Mouse (Mus musculus): ENCODE results near the gene Zdhhc24. TPM values are rescaled to one million over a fixed set of nuclear protein-coding genes. Genes with fewer than 3 reads are reported as not detected.

Gene Zdhhc24
- polyA plus RNA-seq, 1 experiment from 2014 or later: 8.5 TPM

DNA sequence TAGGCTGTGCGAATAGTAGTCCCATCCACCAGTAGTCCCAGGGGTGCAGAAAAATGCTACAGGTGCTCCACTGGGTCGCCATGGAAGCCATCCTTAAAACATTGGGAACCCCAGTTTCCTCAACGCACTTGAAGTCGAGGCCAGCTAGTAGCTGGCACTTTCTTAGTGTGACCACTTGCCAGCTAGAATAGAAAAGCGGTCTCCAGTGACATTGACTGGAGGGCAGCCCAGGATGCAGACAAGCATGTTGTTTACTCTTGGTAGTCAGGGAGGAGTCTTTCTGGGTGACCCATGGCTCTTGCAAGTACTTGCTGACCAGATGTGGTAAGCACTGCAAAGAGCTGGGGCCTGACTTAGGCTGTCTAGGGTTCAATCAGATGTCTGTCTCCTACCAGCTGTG is 50.3 kb downstream of the Zdhhc24 start:
- H3K9me3 ChIP-seq (replicated peaks): no peaks in the 10 kb centered on the region
- H3K4me1 ChIP-seq: peaks cover 20% of the 10 kb centered on the region
- peak; percentile 37 for DNase-seq (ENCODE audit: low spot score)
- H3K36me3 ChIP-seq: peaks cover 30% of the 10 kb centered on the region
- peak overlapping the region; percentile 92 for H3K27ac ChIP-seq
- 65% methylated on average over 5 of the region's 5 CpGs for WGBS
- H3K27me3 ChIP-seq (ENCODE audit: low read depth, poor library complexity, severe bottlenecking): no peaks in the 10 kb centered on the region
- peak overlapping the region; percentile 71 for H3K4me3 ChIP-seq

Other genes starting within 250 kb of the Zdhhc24 start
- gene Gm960, start 180.0 kb upstream of the Zdhhc24 start, polyA plus RNA-seq (2016; fragmentation: Nextera tagmentation; extraction: Ambion mirVana): 1.5 and 4.5 TPM in 2 replicates
- gene Sptbn2, start 167.5 kb upstream of the Zdhhc24 start, polyA plus RNA-seq (2016; fragmentation: Nextera tagmentation; extraction: Ambion mirVana): 3.4 and 4.2 TPM in 2 replicates
- 87.3 and 113 TPM in 2 replicates for gene Rbm4b, start 122.2 kb upstream of the Zdhhc24 start, polyA plus RNA-seq (2016; fragmentation: Nextera tagmentation; extraction: Ambion mirVana)
- gene Rbm4, start 84.8 kb upstream of the Zdhhc24 start, polyA plus RNA-seq (2016; fragmentation: Nextera tagmentation; extraction: Ambion mirVana): 91.5 and 108 TPM in 2 replicates
- 32.7 and 33.8 TPM in 2 replicates for gene Gm21992, start 67.1 kb upstream of the Zdhhc24 start, polyA plus RNA-seq (2016; fragmentation: Nextera tagmentation; extraction: Ambion mirVana)
- 134 TPM in 2 replicates for gene Rbm14, start 67.0 kb upstream of the Zdhhc24 start, polyA plus RNA-seq (2016; fragmentation: Nextera tagmentation; extraction: Ambion mirVana)
- gene Ccs, start 39.3 kb upstream of the Zdhhc24 start, polyA plus RNA-seq (2016; fragmentation: Nextera tagmentation; extraction: Ambion mirVana): 48.9 and 55.3 TPM in 2 replicates
- gene Ccdc87, start 39.3 kb upstream of the Zdhhc24 start, polyA plus RNA-seq (2016; fragmentation: Nextera tagmentation; extraction: Ambion mirVana): not detected in 2 replicates
- gene Ctsf, start 23.5 kb upstream of the Zdhhc24 start, polyA plus RNA-seq (2016; fragmentation: Nextera tagmentation; extraction: Ambion mirVana): 13.3 and 18.5 TPM in 2 replicates
- 1.6 and 2.7 TPM in 2 replicates for gene Actn3, start 759 bp upstream of the Zdhhc24 start, polyA plus RNA-seq (2016; fragmentation: Nextera tagmentation; extraction: Ambion mirVana)
- gene Bbs1, start 28.0 kb downstream of the Zdhhc24 start, polyA plus RNA-seq (2016; fragmentation: Nextera tagmentation; extraction: Ambion mirVana): 5.1 and 9.0 TPM in 2 replicates
- gene Dpp3, start 49.6 kb downstream of the Zdhhc24 start, polyA plus RNA-seq (2016; fragmentation: Nextera tagmentation; extraction: Ambion mirVana): 196 and 198 TPM in 2 replicates
- gene Peli3, start 64.5 kb downstream of the Zdhhc24 start, polyA plus RNA-seq (2016; fragmentation: Nextera tagmentation; extraction: Ambion mirVana): 1.4 and 2.1 TPM in 2 replicates
- gene Mrpl11, start 83.5 kb downstream of the Zdhhc24 start, polyA plus RNA-seq (2016; fragmentation: Nextera tagmentation; extraction: Ambion mirVana): 161 and 187 TPM in 2 replicates
- not detected in 2 replicates for gene Npas4, start 111.6 kb downstream of the Zdhhc24 start, polyA plus RNA-seq (2016; fragmentation: Nextera tagmentation; extraction: Ambion mirVana)
- gene Slc29a2, start 145.2 kb downstream of the Zdhhc24 start, polyA plus RNA-seq (2016; fragmentation: Nextera tagmentation; extraction: Ambion mirVana): 7.3 and 8.6 TPM in 2 replicates
- 35.5 and 35.6 TPM in 2 replicates for gene B4gat1, start 160.2 kb downstream of the Zdhhc24 start, polyA plus RNA-seq (2016; fragmentation: Nextera tagmentation; extraction: Ambion mirVana)
- gene AC124502.3, start 160.2 kb downstream of the Zdhhc24 start, polyA plus RNA-seq (2016; fragmentation: Nextera tagmentation; extraction: Ambion mirVana): 1.8 and 3.1 TPM in 2 replicates
- 74.6 and 84.6 TPM in 2 replicates for gene Brms1, start 162.7 kb downstream of the Zdhhc24 start, polyA plus RNA-seq (2016; fragmentation: Nextera tagmentation; extraction: Ambion mirVana)
- 3.1 and 3.5 TPM in 2 replicates for gene Rin1, start 171.8 kb downstream of the Zdhhc24 start, polyA plus RNA-seq (2016; fragmentation: Nextera tagmentation; extraction: Ambion mirVana)
- gene Cd248, start 189.4 kb downstream of the Zdhhc24 start, polyA plus RNA-seq (2016; fragmentation: Nextera tagmentation; extraction: Ambion mirVana): 37.1 and 42.5 TPM in 2 replicates
- 2.4 and 2.5 TPM in 2 replicates for gene Tmem151a, start 206.9 kb downstream of the Zdhhc24 start, polyA plus RNA-seq (2016; fragmentation: Nextera tagmentation; extraction: Ambion mirVana)
- gene Yif1a, start 209.9 kb downstream of the Zdhhc24 start, polyA plus RNA-seq (2016; fragmentation: Nextera tagmentation; extraction: Ambion mirVana): 65.4 and 78.0 TPM in 2 replicates
- 20.2 and 28.1 TPM in 2 replicates for gene Cnih2, start 219.9 kb downstream of the Zdhhc24 start, polyA plus RNA-seq (2016; fragmentation: Nextera tagmentation; extraction: Ambion mirVana)
- 276 and 296 TPM in 2 replicates for gene Rab1b, start 228.4 kb downstream of the Zdhhc24 start, polyA plus RNA-seq (2016; fragmentation: Nextera tagmentation; extraction: Ambion mirVana)
- 28.2 and 30.6 TPM in 2 replicates for gene Klc2, start 239.9 kb downstream of the Zdhhc24 start, polyA plus RNA-seq (2016; fragmentation: Nextera tagmentation; extraction: Ambion mirVana)

All from limb, embryonic 10.5 days (tissue).